Comparison of ENCODE assay signal across 8 mouse cellular contexts in the genomic region with DNA sequence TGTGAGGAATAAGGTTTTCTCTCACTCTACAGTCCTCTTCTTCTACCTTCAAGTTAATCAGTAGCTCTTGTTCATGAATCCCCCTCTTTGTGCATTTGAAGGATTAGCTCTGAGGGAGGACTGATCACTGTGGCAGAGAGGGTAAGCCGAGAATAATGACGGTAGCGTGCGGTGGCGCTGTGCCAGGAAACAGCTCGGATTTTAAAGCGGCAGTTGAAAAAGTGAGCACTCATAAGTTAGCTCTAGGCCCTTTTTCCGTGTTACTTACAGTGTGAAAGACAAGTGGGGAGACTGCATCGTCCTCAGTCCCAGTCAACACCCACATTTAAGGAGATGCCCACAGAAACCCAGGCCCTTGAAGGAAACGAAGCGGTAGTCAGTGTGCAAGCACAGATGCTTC. TPM values are rescaled to one million over a fixed set of nuclear protein-coding genes. Genes with fewer than 3 reads are reported as not detected.
A peak's percentile ranks its signal among the peaks of the same experiment; 100 is the strongest.
DNase-seq lines count a peak whose midpoint lies in the region; TF ChIP-seq lines count a peak whose summit lies in the region.

No protein-coding gene starts in this region.

- no peaks in the 10 kb centered on the region for H3K27me3 ChIP-seq in midbrain, embryonic 10.5 days (ENCODE audit: low read depth, poor library complexity, severe bottlenecking)

- DNase-seq in gastrocnemius, adult 2 months = peak; percentile 30
- no peak for DNase-seq in gastrocnemius, postnatal 36 days
- peak; percentile 37 to 42 for DNase-seq in right cerebral cortex, adult 2 months (ENCODE audit: low spot score in 2 of 2)
- DNase-seq in right cerebral cortex, postnatal 25 days = no peak
- DNase-seq in heart, postnatal 4 days = peak; percentile 59
- DNase-seq in midbrain, embryonic 10.5 days (ENCODE audit: low spot score) = no peak
- DNase-seq in natural killer cell, adult 2 months (ENCODE audit: low spot score in 2 of 2) = no peak
- DNase-seq in urinary bladder, adult 2 months (ENCODE audit: low spot score) = no peak

- H3K4me1 ChIP-seq in midbrain, embryonic 10.5 days = peaks cover 9% of the 10 kb centered on the region

- intact Hi-C loops in gastrocnemius, adult 2 months (cut with DNase I) = no loop called here
- intact Hi-C loops in gastrocnemius, postnatal 36 days (cut with DNase I) = no loop called here

- H3K27ac ChIP-seq in gastrocnemius, adult 2 months = no peak overlapping the region
- H3K27ac ChIP-seq in midbrain, embryonic 10.5 days (replicated peaks) = peak overlapping the region; percentile 69

- no peaks in the 10 kb centered on the region for H3K36me3 ChIP-seq in midbrain, embryonic 10.5 days

- no peaks in the 10 kb centered on the region for H3K9me3 ChIP-seq in midbrain, embryonic 10.5 days (replicated peaks)

- 53% methylated on average over 11 of the region's 11 CpGs for WGBS in midbrain, embryonic 10.5 days

- H3K4me3 ChIP-seq in gastrocnemius, adult 2 months = peak overlapping the region; percentile 36
- H3K4me3 ChIP-seq in midbrain, embryonic 10.5 days = no peak overlapping the region

- TF ChIP-seq CTCF in gastrocnemius, adult 2 months (IDR thresholded peaks at IDR 0.05) = no peak

RNA-seq across cellular contexts. Expression of a gene that starts 19.3 kb away (rescaled TPM):
- total RNA-seq in gastrocnemius, adult 2 months (2021) = 10 to 100 TPM; 26.1 to 28.4 TPM
- 10 to 100 TPM; 17.8 to 24.4 TPM for total RNA-seq in gastrocnemius, postnatal 36 days (2021)
- 10 to 100 TPM; 52.3 to 56.4 TPM for total RNA-seq in heart, postnatal 4 days (2021)
- polyA plus RNA-seq in midbrain, embryonic 10.5 days (2016; fragmentation: Nextera tagmentation; extraction: Ambion mirVana) = 50.8 and 51.6 TPM in 2 replicates
- polyA plus RNA-seq in urinary bladder, adult 2 months (2012; rRNA removed) = 16.7 and 20.2 TPM in 2 replicates

RNA-seq across cellular contexts. Expression of a gene that starts 46.1 kb away (rescaled TPM):
- 1 to 10 TPM in 1 of 2 experiments, under 1 TPM in 1; 0.51 to 1.3 TPM for total RNA-seq in gastrocnemius, adult 2 months (2021)
- under 1 TPM; 0.27 to 0.64 TPM for total RNA-seq in gastrocnemius, postnatal 36 days (2021)
- total RNA-seq in heart, postnatal 4 days (2021) = 10 to 100 TPM in 1 of 2 experiments, 1 to 10 TPM in 1; 9.0 to 10.3 TPM
- polyA plus RNA-seq in midbrain, embryonic 10.5 days (2016; fragmentation: Nextera tagmentation; extraction: Ambion mirVana) = 6.5 TPM in 2 replicates
- polyA plus RNA-seq in urinary bladder, adult 2 months (2012; rRNA removed) = 3.7 and 4.1 TPM in 2 replicates

Comparison
In these comparisons a context has a peak if more than half of its experiments do, and no peak if none do; other contexts are left out.
1. DNase-seq: peak in gastrocnemius, adult 2 months (single experiment), right cerebral cortex, adult 2 months (2 of 2) and heart, postnatal 4 days (single experiment); none in gastrocnemius, postnatal 36 days (0 of 2), right cerebral cortex, postnatal 25 days (single experiment), midbrain, embryonic 10.5 days (single experiment), natural killer cell, adult 2 months (0 of 2) and urinary bladder, adult 2 months (single experiment).
2. RNA of a gene that starts 46.1 kb away (total RNA-seq): 9.0 to 10.3 TPM in heart, postnatal 4 days; 0.51 to 1.3 TPM in gastrocnemius, adult 2 months and 0.27 to 0.64 TPM in gastrocnemius, postnatal 36 days; every median in the first group is over 4 times any median in the second.